Mouse (Mus musculus): ENCODE results near the gene Kcnh4.
"Not testable (repeated sequence)": the region's sequence is repeated elsewhere in the genome, so short reads cannot be mapped to it uniquely, and the experiment has no call there.

Gene Kcnh4

DNA sequence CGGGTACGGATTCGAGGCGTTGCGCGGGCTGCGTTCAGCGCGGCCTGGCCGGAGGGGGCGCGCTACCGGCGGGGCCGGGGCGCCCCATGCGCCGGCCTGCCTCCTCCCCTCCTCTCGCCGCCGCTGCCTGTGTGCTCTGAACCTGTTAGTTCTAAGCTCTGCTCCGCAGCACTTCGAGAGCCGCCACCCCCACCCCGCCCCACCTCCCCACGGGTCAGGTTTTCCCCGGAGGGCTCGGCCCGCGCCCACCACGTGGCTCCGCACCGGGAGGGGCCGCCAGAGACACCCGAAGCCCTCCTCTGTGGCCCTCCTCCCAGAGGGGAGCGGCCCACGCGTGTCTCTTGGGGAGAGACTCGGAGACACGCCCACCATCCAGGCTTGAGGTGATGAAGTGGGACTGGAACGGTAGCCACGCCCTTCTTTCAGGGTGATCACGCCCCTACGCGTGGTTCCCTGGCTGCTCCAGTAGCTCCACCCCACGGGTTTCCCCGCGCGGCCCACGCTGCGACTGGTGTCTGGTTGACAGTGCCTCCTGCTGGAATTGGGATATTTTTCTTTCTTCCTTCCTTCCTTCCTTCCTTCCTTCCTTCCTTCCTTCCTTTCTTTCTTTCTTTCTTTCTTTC lies at the start of gene Kcnh4:
Gene Kcnh4 (minus strand): TSS at position 332 of the 623 bp plus-strand sequence.
- peak; percentile 82 to 83 for DNase-seq (ENCODE audit: low spot score in 2 of 2)

DNA sequence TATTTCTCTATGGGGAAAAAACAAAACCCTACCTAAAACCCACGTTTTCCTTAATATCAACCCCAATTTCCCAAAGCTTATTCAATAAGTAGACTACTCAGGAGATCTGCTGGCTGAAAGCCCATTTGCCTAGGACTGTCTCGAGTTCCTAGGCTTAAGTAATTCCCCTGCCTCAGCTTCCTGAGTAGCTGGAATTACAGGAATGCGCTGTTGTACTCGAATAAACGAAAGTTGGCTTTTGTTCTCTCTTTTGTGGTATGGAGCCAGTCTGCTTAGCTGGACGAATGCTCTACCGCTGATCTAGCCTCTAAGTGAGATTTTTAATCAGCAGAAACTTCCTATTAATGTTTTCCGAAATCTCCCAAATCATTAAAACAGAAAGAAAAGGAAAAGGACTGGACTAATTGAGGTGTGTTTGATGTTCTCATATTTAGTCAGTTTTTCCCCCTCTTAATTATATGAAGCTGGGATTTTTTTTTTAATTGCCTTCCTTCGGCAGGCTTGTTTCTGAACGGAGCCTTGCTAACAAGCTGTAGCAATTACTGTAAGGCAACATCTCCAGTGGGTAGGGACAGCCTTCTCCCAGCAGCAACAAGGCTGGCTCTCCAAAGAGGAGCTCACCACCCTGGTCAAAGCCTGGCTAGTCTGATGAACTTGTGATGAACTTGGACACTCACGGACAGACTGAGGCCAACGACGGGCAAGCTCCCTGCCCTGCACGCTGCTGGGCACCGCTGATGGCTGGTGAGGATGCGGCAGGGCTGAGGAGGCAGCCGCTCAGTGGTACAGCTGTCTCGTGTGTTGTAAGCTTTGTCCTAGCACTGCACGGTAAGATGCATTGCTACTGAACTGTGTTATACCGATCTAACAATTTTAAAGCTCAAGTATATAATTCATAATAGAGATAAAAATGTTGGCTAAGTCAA lies 46.9 kb upstream of the Kcnh4 start:
- DNase-seq (ENCODE audit: low spot score in 2 of 2), result no peak

DNA sequence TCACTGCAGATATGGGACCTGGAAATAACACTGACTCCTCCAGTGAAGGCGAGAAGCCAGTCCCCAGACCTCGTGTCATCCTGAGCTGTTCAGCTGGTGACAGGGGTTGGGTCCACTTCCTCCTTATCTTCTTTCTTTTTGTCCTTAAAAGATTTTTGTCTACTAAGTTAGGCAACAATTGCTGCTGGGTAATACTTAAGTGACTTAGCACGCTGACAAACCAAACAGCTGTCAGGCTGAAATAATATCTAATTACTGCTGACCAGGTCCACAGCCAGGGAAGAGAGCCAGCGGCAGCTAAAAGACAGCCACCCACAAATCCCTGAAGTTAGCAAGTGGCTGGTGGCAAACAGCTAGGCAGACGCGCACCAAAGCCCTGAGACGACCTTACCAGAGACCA lies 45.8 kb upstream of the Kcnh4 start:
- DNase-seq (ENCODE audit: low spot score in 2 of 2), result no peak

DNA sequence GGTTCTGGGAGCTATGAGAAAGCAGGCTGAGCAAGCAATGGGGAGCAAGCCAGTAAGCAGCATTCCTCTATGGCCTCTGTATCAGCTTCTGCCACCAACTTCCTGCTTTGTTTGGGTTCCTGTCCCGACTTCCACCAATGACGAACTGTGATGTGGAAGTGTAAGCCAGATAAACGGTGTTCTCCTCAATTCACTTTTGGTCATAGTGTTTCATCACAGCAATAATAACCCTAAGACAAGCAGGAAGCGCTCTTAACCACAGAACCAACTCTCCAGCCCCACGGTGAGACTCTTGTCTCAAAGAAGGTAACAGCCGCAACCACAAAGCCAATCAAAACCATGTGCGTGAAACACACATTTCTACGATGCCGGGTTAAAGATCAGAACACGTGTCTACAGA lies 44.7 kb upstream of the Kcnh4 start:
- DNase-seq (ENCODE audit: low spot score in 2 of 2), result no peak

DNA sequence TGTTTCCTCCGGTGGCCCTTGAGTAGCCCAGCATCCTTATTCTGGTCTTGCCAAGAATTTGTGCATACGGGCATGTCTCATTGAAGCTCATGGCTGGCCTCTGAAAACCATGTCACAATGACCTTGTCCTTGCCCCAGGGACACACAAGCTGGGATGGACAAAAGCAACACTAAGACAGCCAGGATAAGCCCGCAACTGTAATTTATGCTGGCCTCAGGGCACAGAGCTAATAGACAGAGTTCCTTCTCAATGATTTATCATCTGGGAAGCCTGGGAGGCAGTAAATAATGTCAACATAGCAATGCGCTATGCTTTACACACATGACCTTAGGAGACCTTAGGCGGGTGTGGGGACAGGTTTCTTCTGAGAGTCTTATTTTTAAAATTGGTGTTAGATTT lies 39.7 kb upstream of the Kcnh4 start:
- no peak for DNase-seq (ENCODE audit: low spot score in 2 of 2)

DNA sequence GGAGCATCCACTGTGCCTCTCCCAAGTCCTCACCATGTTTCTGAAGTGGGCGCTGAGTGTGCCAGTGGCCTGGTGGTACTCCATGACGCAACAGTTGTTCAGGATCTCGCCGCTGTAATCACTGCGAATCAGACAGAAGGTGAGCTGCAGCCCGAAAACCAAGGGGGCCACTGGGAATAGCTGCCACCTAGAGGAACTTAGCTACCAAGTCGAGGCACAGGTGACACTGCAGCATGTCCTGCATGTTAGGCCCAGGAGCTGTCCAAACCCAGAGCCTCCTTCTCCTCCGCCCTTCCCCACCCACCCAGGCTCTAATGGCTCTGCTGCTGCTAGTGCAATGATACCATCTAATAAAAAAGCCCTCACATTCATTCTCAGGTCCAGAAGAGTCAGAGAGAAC lies 36.8 kb upstream of the Kcnh4 start:
- no peak for DNase-seq (ENCODE audit: low spot score in 2 of 2)

DNA sequence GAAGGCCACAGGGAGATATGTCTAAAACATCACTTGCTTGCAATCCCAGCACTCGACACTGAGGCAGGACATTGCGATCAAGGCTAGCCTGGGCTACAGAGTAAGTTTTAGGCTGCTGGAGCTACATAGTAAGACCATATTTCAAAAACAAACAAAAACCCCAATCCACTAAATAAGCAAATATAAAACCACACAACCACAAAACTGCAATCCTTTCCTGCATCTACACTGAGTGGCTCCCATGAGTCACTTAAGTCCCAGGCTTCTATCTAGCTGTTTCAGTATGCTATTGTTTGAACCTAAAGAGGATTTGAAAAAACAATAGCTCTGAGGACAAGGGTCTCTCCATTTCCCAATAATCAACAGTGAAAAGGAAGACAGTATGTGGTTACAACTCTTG lies 35.6 kb upstream of the Kcnh4 start:
- DNase-seq (ENCODE audit: low spot score in 2 of 2), result no peak

DNA sequence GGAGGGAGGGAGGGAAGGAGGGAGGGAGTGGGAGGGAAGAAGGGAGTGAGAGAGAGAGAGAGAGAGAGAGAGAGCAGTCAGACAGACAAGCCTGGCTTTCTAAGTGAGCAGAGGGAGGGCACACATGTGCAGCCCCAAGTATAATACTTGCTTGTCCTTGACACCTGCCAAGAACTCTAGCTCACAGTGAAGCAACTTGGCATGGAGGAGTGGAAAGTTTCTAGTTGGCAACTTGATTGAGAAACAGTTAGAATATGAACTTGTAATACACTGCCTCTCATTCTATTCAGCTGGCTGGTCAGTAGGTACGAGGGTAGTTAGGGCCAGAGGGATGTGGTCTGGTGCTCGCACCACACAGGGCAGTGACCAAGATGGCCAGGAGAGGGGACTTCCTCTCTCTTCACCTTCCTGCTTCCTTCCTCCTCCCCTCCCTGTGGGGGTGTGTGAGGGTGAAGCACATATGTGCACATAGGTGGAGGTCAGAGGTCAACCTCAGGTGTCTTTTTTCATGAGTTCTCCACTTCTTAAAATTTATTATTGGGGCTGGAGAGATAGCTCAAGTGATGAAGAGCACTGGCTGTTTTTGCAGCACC lies 31.8 kb upstream of the Kcnh4 start:
- DNase-seq (ENCODE audit: low spot score in 2 of 2), result no peak

DNA sequence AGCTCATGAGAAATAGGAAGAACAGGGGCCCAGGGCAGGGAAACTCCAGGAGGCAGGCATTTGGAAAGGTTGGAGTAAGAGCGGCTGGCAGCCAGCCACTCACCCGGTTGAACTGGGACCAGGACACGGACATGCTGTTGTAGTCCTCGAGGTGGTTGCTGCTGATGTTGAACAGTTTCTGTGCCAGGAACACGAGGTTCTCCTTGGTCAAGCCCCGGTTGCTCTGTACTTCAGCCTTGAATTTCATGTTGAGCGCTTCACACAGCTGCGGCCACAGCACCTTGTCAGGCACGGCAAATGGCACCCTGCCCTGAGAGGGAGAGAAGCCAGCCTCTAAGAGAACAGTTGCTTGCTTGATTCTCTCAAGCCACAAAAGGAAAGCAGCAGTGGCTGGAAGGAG lies 30.9 kb upstream of the Kcnh4 start:
- DNase-seq (ENCODE audit: low spot score in 2 of 2), result not testable (repeated sequence)

DNA sequence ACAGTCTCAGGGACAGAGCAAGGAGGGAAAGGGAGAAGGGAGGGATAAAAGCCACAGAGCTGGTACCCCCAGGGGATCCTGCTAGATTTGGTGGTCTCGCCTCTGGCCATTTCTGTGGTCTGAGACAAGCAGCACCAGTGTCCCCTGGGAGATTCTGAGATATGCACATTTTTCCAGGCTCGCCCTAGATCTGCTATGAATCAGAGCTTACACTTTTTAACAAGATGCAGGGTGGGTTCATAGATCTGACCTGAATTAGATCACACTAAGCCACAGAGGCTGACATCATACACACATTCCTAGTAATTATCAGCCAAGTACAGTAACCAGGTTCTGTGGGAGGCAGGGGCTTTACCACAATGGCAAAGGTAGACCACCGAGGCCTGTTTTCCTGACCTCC lies 30.0 kb upstream of the Kcnh4 start:
- no peak for DNase-seq (ENCODE audit: low spot score in 2 of 2)

DNA sequence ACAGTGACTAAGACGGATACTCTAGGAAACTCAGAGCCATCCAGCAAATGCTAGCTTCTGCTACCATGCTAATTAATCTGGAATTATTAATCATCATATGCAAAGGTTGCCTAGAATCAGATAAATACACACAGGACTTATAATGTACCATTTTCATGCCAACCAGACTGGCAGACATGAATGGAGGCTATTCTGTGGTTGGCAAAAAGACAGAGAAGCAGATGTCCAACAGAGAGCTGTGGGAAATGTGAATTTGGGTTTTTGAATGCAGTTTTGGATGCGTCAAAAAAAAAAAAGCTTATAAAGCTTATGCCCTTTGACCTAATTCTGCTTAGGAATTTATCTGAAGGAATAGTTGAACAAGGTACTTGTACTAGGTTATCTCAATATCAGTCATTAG lies 26.0 kb upstream of the Kcnh4 start:
- DNase-seq (ENCODE audit: low spot score in 2 of 2), result no peak

DNA sequence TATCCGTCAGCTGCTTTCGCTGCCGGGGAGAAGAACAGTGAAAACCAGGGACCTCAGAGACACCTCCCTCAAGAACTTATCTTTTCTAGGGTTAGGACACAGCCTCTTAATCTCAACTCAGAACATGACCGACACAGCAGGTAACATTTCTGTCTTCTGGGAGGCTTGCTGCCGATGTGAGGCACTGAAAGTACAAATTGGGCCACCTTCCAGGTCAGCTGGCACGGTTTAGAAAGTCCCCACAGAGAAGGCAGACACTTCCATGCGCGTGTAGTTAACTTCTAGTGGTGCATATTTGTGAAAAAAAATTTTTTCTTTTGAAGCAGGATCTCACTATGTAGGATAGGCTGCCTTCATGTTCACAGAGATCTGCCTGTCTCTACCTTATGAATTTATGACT lies 24.5 kb upstream of the Kcnh4 start:
- no peak for DNase-seq (ENCODE audit: low spot score in 2 of 2)

DNA sequence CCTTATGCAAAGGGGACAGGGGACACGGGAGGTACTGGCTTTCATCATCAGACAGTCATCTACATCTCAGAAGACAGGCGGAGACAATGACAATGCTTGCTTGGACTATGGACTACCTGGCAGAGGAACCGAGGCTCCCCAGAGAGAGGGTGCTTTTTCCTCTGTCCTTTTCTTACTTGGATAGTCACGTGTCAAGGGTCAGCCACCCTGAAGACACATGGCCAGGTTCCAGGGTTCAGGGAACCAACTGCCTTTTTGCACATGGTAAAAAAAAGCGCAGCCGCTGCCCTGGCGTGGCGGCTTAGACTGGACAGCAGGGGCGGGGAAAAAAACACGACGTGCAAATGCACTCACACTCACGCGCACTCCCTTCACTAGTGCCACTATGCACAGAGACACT lies 22.8 kb upstream of the Kcnh4 start:
- no peak for DNase-seq (ENCODE audit: low spot score in 2 of 2)

DNA sequence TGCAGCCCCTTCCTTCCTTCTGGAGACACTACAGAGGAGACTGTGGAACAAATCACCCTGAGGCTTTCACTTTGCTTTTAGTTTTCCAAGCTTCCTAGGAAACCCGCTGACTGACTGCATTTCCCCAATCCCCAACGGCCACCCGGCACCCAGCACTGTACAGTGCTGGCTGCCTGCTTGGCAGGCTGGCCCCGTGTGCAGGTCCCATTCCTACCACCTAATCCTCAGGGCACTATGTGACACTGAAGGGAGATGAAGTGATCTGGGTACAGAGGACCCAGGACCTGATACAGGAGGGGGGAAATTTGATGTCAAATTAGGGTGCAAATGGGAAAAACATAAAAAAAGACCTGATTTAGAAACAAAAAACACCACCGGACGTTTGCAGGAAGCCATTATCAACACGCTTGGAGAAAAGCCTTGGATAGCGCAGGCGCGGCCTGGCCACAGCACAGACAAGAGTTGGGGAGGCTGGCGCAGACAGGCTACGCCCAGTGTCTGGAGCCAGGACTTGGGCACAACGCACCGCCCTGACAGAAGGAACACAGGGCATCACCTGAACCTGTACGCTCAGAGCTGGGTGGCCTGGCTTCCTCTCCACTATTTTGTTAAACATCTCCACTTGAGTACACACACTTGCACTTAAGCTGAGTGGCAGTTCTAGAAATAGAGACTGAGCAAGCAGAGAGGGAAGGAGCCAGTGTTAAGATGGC lies 22.2 kb upstream of the Kcnh4 start:
- no peak for DNase-seq (ENCODE audit: low spot score in 2 of 2)

DNA sequence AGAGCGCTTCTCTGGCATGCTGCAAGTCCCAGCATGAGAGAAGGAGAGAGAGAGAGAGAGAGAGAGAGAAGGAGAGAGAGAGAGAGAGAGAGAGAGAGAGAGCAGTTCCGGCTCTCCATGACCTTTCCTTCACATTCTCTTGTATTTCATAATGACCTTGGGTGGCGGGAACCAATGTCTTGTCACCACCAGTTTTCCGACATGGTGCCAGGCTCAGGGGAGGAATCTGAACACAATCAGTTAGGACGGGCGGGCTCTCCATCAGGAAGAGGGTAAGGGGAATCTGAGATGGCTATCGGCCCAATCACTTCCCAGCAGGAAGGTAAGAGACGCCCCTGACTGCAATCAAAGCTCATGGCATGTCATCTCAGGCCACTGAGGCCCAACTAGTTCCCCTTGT lies 20.5 kb upstream of the Kcnh4 start:
- no peak for DNase-seq (ENCODE audit: low spot score in 2 of 2)

DNA sequence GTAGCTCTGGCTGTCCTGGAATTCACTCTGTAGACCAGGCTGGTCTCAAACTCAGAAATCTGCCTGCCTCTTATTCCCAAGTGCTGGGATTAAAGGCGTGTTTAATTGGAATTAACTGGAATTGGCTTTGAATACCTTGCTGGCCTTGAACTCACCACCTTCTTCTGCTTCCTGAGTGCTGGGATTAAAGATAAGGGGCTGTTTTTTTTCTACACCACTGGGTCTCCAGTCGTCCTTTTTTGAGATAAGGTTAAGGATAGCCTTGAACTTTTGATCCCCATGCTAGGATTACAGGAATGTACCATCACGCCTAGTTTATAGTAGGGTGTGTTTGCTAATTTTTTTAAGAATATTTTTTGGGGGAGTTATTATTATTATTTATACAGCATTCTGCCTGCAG lies 18.3 kb upstream of the Kcnh4 start:
- no peak for DNase-seq (ENCODE audit: low spot score in 2 of 2)

DNA sequence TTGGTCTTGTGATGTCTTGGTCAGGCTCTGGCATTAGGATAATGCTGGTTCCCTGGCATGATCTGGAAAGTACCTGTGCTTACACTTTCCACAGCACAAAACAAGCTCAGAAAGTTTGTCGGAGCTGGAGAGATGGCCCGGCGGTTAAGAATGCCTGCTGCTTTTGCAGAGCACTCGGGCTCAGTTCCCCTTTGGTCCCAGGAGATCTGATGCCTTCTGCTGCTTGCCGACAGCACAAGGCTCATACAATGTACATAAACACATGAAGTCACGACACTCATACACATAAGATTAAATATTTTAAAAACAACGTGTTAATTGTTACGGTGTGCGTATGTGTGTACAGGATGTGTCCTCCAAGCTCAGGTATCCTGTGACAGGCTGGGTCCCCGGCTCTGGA lies 16.2 kb upstream of the Kcnh4 start:
- DNase-seq (ENCODE audit: low spot score in 2 of 2), result peak; percentile 76

DNA sequence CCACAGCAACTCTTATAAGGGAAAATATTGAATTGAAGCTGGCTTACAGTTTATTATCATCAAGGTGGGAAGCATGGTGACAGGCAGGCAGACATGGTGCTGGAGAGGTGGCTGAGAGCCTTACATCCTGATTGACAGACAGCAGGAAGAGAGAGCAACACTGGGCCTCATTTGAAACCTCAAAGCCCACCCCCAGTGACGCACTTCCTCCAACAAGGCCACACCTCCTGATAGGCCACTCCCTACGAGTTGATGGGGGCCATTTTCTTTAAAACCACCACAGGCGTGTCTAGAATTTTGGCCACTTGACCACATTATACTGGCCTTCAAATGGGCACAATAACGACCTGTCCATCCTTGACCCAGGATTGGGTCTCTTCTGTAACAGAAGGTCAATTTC lies 14.5 kb upstream of the Kcnh4 start:
- no peak for DNase-seq (ENCODE audit: low spot score in 2 of 2)

DNA sequence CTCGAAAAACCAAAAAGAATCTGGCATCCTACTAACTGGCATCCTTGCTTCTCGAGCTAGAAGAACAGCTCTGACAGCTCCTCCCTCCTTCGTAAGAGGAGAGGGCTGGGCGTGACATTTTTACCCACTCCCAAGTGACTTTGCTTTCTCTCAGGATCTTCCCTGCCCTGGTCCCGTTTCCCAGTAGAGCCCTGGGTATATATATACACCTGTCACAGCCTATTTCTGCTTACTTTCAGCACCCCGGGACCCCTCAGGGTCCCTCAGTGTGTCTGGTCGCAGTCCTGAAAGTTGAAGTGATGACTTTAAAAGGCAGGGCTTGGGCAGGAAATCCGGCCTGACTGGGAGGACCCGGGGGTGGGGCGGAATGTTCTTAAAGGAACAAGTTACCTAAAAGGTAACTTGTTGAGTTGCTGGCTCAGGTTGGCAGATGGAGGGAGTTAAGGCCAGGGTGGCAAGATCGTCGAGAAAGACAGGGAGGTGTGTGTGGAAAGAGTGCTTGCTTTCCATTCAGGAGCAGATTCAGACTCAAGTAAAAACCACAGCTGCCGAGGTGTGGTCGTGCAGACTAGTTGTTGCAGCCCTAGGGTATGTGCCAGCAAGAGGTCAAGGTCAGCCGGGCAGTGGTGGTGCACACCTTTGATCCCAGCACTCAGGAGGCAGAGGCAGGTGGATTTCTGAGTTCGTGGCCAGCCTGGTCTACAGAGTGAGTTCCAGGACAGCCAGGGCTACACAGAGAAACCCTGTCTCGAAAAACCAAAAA lies 11.1 kb upstream of the Kcnh4 start, which contains the start of gene Ghdc:
Gene Ghdc (minus strand): TSS at position 312 of the 763 bp plus-strand sequence.
- DNase-seq (ENCODE audit: low spot score in 2 of 2), result peak; percentile 83 to 88

DNA sequence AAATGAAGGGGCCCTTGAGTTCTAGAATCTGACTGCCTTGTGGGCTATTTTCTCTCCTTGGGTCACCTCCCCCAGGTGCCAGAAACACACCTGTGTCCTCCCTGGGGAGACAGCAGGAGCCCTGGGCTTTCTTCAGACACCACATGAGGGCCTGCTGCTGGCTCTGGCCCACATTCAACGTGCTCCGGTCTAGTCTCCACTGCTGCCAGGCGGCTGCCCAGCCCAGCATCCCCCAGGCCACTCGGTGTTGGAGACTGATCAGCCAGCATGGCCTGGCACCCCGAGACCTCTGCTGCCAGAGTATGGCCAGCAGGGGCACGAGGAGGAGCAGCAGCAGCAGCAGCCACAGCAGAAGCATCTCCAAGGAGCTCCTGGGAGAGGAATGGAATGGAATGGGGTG lies 10.2 kb upstream of the Kcnh4 start:
- DNase-seq (ENCODE audit: low spot score in 2 of 2), result no peak

DNA sequence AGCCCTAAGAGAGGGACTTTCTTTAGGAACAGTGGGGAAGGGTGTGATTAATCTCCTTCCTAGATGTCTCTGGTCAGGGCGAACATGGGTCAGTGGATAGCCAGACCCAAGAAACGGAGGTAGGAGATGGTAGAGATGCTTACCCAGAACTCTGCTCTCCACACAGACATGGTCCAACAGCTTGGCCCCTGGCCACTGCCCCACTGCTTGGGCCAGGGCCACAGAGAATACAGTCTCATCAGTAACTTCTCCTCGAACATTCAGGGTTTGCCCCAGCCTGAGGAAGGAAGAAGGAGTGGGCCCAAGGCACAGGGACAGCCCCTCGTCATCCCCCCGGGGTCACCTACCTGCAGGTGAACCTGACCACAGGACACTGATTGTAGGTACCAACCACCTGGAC lies 8.1 kb upstream of the Kcnh4 start:
- no peak for DNase-seq (ENCODE audit: low spot score in 2 of 2)

Measured in spleen, postnatal 36 days (tissue).